Mouse (Mus musculus): ENCODE results near the gene Lad1.

Gene Lad1

DNA sequence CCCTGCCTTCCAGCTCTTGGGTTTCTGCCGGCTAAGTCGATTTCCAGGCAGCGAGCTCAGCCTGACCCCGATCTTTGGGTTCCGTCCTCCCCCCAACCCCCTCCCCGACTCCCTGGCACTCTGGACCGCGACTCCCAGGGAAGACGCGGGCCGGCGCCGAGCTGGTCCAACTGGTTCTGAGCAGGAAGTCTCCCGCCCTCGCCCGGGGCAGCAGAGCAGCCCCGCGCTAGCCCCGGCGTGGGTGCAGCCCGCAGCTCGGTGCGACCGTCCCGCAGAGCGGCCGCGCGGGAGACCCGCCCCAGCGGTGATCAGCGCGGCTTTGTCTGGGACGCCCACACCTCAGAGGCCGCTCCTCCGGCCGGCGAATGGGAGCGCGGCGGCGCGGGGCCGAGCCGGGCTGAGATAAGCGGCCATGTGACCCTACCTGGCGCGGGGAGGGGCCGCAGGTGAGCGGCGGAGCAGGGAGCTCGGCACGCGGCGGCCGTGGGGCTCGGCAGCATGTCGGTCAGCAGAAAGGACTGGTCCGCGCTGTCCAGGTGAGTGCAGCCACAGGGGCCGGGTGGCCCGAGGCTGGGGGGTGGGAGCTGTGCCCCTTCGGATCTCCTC, at the start of gene Lad1:
Gene Lad1, plus strand, starts transcription at position 118 of the 606 bp plus-strand sequence.
- no peak for DNase-seq

DNA sequence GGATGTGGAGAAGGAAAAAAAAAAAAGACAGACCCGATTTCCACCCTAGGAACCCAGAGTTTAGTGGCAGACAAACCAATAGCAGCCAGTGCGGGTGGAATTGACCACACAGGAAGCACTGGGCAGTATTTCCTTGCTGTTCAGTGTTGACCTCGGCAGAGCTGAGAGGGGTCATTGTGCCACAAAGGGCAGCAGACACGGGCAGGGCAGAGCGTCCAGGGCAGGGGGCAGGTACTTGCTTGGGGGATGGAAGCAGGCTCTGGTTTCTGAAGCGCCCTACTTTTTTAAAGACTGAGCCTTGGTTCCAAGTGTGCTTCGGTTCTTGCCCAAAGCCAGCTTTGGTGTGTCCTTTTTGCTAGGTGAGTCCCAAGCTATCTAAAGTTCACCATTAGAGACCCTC, 48.2 kb upstream of the Lad1 start:
- DNase-seq, result no peak

DNA sequence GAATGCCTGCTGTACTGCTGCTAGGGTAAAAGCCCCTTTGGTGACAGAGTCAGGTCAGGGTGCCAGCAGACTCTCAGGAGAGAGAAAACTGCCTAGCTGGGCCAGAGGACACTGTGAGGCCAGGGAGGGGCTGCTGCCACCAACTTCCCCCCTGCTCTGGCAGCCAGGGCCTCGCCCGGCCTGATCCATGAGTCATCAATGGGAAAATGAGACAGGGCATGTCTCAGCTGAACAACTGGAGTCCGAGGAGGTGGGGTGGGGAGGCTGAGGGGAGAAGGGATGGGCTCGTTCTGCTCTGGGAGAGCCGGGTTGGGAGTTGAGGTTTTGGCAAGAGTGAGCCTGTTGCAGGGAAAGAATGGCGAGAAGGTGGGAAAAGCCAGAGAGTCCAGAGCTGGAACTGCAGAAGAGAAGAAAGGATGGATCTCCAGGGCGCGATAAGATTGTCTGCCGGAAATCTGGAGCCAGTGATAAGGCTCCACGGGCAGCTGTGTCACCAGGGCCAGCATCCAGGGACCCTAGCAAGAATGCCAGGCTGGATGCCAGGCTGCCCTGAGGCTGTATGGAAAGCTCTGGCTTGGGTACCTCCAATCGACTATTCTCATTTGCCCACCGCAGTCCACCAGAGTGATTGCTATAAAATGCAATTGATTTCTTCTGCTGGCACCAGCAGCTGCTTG, 47.4 kb upstream of the Lad1 start:
- DNase-seq, result no peak

DNA sequence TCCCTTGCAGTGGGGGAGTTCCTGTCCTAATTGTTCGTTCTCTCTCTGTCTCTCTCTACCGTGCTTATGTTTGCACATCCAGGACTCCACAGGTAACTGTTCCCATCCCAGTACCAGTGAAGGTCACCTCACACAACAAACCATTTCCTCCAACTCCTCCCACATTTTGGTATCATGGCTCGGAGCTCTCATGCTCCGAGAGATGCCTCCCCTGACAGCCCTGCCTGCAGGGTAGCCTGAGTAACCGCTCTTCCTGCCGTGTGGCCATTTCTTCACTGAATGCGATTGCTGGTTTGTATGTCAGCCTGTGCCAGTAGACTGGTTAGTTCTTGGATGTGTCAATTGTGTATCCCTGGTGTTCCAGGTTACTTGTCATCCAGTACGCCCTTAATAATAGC, 46.8 kb upstream of the Lad1 start:
- DNase-seq, result no peak

DNA sequence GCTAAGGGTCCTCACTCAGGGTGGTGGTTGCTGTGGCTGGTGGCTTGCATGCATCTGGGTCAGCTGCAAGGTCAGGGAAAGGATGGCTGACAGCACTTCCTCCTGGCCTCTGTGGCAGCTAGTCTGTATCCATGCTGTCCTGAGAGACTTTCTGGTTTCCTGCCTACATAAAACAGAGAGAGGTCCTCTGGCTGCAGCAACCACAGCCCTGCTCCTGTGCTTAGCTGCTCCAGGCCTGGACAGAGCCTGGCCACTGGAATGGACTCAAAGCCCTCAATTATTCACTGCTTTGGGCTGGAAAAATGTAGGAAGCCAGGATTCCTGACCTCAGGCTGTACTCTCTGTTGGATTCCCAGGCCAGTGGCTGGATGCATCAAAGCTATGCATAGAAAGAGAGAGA, 41.8 kb upstream of the Lad1 start:
- DNase-seq, result no peak

DNA sequence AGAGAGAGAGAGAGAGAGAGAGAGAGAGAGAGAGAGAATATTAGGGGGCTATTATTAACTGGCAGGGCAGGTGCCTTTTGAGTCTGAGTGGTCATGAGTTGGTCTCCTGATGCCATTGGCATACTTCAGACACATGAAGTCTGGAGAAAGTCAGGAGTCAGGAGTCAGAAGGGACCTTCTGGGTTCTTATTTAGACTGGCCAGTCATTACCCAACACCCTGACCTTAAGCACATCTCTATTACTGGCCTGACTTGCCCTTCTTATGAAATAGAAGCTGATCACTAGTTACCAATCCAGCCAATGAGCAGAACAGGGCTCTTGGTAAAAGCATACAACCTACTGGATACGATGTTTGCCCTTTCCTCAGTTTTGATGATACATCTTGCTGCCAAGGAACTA, 41.4 kb upstream of the Lad1 start:
- DNase-seq, result no peak

DNA sequence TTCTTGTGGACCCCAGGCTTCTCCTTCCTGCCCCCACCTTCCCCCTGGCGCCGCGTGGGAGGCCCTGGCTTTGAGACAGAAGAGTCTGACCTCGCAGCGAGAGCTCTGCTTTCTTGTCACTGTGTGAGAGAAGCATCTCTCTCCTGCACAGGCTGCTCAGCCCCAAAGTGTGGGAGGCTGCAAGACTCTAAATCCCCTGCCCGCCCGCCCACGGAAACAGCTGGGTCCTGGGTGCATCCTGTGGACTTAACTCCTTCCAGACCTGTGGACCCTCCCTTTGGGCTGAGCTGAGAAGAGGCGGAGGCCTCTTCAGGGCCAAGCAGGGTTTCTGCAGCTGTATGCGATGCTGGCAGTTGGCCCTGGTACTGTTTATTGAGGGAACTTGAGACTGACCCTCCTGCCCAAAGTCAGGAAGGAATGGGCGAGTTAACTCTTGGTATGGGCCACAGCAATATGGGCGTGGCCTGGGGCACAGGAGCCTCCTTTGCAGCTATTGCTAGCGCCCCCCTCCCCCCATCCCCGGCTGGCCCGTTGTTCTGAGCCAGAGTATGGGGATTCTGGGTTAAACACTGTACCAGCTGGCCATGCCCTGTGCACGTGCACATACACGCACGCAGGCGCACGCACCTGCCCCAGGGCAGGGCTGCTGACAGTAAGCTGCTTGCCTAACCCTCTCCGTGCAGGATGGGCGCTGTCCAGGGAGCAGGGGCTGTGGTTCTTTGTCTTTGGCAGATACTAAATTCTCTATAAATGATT, 39.4 kb upstream of the Lad1 start, which contains the start of gene Tnni1:
Gene Tnni1, plus strand, starts transcription at position 655 of the 756 bp plus-strand sequence.
- peak; percentile 15 for DNase-seq

DNA sequence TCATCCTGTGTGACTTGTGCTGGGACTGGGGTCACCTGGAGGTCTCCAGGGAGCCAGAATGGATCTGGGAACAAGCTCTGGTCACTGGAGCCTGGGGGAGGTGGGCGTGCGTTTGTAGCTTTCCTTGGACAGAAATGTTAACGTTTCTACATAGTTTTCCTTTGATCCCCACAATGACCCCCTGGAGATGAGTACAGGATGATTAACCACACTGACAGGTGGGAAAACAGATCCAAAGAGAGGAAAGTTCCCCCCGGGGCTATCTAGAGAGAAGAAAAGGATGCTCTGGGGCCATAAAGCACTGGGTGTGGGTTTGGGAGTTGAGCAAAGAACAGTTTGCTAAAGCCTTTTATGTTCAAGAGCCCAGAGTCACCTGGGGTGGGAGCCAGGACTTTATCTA, 37.7 kb upstream of the Lad1 start:
- DNase-seq, result no peak

DNA sequence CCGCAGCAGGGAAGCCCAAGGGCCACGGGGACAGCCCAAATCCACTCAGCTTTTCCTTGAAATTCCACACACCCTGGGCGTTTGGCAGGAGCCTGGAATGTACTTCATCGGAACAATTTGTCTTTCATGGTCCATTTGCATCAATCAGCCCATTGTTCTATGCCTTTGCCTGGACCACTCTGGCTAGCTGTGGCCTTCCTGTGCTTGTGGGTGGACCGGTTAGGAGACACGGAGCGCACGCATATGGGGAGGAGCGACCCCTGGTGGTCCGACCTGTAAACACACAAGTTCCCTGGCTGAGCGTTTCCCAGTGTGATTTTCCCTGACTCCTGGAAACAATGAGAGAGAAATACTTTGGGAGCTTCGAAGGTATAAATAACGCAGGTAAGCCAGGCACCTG, 37.2 kb upstream of the Lad1 start:
- peak; percentile 74 for DNase-seq

DNA sequence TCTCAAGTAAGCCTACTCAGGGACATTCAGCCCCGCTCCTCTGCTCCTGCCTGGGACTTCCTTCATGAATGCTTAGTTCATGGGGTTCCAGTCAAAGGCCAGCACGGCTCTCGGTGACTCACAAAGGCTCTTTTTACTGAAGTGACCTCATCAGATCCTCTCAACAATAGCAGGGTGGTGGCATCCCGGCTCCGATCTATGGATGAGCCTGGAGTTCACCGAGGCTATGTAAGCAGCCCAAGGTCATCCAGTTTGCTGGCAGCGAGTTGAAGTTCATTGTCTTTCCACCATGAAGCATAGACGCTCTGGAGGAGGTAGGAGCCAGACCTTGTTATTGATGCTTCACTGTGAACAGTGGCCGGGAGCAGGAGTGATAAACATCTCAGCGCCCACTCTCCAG, 35.6 kb upstream of the Lad1 start:
- DNase-seq, result no peak

DNA sequence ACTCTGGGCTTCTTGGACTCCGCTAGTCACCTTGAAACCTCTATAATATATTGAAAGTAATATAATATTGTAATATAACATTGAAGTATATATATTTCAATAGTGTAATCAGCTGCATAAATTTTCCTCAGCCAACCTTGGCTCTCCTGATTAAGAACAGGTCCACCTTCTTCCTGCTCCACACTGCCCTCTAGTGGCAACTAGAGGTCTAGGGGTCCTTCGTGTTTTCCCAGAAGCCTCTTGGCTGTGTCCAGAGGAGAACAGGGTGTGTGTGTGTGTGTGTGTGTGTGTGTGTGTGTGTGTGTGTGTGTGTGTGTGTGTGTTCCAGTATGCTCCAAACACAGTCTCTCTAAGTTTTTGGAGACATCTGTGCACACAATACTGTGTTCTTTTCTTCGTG, 30.6 kb upstream of the Lad1 start:
- peak; percentile 70 for DNase-seq

DNA sequence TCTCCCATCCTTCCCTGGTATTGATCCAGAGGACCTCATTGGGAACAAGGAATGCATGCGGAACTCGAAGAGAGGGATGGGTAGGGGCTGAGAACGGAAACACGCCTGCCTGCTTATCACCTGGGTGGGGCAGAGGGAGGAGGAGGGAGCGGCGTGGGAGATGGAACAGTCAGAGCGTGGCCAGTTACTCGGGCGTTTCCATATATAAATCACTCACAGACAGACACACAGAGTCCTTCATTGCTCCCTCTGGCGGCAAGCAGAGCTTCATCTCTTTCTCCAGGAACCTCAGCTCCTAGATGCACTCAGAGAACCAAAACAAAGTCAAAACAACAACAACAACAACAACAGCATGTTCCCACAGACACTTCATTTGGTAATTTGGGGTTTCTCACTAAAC, 29.7 kb upstream of the Lad1 start:
- no peak for DNase-seq

DNA sequence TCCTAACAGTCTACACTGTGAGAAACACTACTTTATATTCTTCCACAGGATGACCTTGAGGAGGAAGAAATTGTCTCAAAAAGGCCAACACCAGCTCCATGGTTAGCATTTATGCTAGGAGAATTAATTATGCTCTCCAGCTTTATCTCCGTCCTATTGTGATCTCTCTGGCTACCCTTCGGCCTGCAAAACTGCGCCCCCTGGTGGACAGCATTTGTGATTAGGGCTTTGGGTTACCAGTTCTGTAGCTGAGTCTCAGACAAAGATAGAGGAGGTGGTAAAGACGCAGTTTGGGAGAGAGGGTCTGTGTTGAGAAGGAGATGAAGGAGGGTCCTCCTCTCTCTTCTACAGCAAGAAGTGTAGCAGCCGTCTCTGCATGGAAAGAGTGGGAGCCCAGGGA, 28.6 kb upstream of the Lad1 start:
- peak; percentile 79 for DNase-seq

DNA sequence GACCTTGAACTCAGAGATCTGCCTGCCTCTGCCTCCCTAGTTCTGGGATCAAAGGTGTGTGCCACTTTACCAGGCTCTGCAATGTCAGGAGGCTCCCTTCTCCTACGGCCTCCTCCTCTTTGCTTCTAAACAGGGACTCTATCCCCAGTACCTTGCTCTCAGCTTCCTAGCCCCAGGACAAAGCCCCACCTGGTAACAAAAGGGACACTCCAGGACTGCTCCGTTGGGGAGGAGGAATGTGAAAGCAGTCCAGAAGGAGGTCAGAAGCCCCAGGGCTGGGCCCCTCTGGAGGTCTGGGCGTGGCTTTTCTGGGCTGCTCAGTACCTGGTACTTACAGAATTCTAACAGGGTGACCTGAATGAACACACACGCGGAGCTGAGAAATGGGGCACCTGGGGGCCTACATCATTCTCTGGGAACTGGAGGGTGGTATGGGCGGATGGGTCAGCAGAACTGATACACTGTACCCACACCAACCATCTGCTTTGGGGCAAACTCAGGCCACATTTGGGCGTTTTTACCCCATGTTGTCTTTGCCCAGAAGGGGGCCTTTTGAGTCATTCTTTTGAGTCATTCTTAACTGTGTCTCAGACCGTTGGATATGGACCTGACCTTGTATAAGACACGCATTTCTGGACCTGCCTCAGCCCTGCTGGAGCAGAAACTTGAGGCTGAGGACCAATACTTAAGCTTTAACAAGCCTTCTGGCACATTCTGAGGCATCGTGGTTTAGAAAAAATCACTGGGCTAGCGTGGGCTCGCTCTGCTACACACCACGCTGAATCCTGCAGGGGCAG, 26.1 kb upstream of the Lad1 start:
- no peak for DNase-seq

DNA sequence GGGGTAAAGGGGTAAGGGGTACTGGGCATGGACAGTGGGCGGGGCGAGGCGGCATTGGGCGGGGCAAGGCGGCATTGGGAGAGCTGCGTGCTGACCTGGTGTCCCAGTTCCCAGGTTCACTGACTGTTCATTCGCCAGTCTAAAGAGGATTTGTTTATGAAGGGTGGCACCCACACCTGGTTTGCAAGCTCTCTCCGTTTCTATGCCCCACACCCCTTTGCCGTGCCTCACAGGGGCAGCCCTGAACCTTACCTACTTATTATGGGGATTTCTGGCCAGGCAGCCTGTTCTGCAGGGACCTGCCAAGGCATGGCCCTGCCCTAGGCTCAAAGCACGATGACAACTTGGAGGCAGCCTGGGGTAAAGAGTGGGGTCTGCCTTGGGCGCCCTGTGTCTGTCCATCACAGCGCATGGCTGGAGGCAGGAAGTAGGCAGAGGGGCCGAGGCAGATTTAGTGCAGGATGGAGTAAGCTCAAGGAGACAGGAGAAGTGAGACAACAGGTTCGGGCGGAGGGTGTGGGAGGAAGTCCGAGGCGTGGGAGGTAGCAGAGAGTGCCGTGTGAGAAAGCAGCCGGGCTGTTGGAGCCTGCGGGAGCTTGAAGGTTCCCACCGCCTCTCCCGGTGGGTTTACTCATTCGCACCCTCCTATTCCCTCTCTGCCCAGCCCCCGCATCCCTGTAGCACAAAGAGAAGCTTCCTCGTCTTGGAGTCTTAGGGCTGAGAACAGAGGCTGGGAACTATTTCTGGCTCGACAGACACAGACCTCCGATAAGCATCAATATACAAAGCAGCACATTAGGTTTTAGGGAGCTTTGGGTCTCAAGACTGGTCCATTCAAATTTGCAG, 24.8 kb upstream of the Lad1 start:
- peak; percentile 12 for DNase-seq

DNA sequence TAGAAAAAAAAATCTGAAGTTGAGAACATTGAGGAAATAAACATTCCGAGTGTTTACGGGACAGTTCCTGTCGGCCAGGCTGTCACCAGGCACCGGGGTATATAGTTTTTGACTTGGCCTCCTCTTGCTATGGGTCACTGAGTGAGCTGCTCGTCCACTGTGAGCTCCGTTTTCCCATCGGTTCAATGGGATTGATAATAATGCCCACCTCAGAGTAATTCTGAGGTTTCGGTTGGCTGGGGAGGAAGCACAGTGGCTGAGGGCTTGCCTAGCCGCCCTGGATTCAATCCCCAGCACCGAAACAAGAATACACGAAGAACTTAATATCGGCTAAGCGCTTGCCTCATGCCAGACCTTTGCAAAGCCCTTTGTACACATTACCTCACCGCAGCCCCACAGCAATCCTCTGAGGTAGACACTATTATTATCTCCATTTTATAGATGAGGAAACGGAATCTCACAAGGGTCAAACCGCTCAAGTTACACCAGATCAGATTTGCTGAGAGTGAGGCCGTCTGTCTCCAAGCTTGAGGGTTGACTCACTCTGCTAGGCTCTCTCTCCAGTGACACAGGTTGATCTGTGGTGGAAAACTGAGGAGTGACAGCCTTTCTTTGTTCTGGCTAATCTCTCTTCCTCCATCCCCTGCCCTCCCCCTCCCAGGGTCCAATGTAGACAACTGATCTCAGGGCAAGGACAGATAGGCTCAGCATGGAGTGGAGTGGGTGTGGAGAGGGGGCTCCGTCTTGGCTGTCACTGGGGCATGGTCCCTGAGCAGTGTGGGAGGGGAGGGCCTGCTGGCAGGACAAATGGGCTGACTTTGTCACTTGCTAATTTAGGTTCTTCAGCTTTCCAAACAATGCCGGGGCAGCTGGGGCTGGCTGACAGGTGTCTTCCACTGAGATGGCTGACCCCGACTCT, 23.9 kb upstream of the Lad1 start:
- no peak for DNase-seq

DNA sequence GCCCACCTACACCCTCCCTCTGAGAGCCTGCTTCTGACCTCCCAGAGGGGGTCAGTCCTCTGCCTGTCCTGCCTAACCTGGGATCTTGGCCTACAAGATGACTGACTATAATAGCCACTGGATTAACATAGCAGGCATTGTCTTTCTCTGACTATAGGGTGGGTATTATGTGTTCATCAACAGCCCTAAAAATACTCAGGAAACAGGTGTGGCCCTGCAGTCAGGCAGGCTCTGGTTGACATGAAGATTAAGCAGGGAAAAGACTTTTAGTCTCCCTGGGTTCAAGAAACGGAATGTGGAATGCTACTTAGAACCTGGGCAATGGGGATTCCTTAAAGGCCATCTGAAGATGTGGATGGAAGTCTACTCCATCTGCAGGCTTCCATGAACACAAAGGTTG, 19.9 kb upstream of the Lad1 start:
- no peak for DNase-seq

DNA sequence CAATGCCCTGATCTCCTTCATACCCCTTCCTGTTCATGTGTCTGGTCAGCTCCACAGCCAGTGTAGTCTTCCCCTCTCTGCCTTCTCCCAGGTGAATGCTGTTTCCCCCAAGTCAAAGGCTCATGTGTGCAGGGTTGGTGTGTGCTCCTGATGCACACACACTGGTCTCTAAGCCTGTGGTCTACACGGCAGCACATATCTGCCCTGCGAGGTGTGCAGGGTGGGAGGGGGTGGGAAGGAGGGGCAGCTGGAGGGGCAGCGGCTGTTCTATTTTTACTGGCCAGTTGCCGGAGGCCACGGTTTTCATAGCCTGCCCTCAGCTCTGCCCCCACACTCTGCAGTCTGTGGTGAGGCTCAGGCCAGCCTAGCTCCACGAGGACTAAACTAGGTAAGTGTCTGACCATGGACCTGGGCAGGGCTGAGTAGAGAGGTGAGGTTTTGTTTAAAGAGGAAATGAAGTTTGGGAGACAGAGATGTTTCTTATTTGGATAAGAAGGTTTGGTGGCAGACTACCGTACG, 19.2 kb upstream of the Lad1 start:
- no peak for DNase-seq

DNA sequence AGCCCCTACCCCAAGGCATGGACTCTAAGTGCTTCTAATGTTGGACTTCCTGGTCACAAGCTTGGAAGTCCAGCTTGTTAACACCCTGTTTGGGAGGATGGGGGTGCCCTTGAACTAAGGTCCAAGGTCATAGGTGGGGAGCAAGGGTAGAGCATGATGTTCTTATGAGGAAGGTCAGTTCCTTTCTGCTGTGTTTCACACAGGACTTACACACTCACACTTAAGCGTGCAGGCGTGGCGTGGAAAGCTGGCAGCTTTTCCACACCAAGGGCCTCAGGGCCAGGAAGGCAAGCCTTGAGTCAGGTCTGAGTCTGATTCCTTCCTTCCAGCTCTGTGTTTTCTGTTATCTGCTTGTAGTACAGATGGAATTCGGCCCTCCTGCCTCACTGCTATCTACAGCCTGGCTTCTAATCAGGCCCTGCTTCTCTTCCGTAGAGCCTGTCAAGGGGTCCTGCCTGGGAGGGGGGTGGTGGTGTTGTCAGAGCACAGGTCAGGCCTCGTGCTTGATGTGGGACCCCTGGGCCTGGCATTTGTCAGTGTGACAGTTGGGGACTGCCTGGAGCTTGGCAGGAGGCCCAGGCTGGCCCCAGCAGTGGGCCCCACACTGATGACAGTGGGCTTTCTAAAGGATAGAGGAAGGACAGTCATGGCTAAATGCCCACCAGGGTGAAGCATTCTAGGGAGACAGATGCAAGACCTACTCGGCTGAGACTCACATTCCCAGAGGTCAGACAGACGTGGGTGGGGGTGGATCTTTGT, 18.0 kb upstream of the Lad1 start:
- no peak for DNase-seq

DNA sequence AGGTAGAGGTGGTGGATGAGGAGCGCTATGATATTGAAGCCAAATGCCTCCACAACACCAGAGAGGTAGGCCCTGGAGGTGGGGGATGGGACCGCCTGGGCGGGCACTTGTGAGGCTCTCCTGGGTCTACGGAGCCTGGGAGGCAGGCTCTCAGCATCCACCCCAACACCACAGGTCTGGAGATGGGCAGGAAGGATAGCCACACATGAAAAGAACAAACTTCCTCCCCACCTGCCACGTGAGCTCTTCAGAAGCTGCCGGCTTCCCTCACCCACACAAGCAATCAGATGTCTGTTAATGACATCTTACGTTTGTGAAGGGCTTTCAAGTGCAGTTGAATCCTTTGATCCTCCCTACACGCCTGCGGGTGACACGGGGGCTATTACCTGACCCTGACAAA, 10.9 kb upstream of the Lad1 start:
- no peak for DNase-seq
